Mouse (Mus musculus): ENCODE measurements around the gene Mfge8.

Gene Mfge8

GRCm38 (mm10) chr7:79148711-79149266 lies at the start of gene Mfge8:
TSS of gene Mfge8 (minus strand) at chr7:79149060.
- ATAC-seq (ENCODE audit: insufficient number of reproducible peaks, low FRiP score, low TSS enrichment), result peak; percentile 62

DNA sequence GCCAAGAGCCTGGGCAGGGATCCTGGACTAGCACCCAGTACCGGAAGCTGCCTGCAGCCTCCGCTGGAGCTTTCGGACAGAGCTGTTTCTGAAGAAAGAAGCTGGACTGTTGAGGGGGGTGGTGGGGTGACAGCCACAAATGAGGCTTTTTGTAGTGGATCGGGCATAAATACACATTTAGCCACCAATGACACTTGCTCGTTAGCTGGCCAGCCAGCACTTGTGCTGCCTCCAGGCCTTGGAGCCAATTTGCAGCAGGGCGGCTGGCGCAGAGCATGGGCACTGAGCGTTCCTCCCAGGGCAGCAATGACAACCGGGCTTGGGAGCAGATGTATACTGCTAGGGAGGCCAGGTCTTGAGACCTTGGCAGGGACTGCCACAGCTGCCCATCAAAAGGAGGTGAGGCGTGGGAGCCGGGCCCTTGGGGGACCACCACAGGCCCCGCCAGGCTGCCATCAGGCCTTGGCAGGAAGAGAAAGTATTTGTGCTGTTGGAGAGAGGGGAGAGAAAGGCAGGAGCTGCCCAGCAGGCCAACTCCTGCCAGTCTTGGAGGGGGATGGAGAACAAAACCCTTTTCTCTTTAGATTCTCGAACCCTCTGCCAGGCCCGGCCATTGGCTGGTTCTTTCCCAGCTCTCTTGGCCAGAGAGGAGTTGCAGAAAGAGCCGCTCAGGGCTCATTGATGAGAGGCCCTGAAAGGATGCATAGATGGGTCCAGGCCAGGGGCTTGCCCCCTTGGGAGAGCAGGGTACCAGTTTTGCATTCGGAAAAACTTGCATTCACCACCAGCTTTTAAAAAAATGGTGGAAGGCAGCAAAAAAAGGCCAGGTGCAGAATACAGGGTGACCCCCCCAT lies 45.9 kb upstream of the Mfge8 start:
- ATAC-seq (ENCODE audit: insufficient number of reproducible peaks, low FRiP score, low TSS enrichment), result peak; percentile 93

GRCm38 (mm10) chr7:79193936-79194335 lies 45.1 kb upstream of the Mfge8 start:
- no peak for ATAC-seq (ENCODE audit: insufficient number of reproducible peaks, low FRiP score, low TSS enrichment)

DNA sequence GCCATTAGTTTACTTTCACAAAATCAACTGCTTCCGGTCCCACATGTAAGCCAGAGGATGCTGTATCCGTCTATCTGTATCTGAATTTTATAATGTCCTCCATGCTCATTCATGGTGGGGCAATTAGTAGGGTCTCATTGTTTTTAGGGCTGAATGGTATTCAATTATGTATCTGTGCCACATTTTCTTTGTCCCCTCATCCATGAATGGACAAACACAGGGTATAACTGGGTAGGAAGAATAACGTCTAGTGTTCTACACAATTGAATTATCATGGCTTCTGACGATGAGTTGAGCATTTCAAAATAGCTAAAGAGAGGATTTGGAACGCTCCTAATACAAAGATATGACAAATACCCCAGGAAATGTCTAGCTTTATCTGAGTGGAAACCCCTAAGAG lies 42.6 kb upstream of the Mfge8 start:
- ATAC-seq (ENCODE audit: insufficient number of reproducible peaks, low FRiP score, low TSS enrichment), result no peak

- ATAC-seq (ENCODE audit: insufficient number of reproducible peaks, low FRiP score, low TSS enrichment), result no peak
These were observed 41.7 kb upstream of the Mfge8 start for GRCm38 (mm10) chr7:79190592-79190991.

- ATAC-seq (ENCODE audit: insufficient number of reproducible peaks, low FRiP score, low TSS enrichment), result no peak
These were observed 40.4 kb upstream of the Mfge8 start for GRCm38 (mm10) chr7:79189211-79189610.

GRCm38 (mm10) chr7:79187591-79187990 lies 38.7 kb upstream of the Mfge8 start:
- no peak for ATAC-seq (ENCODE audit: insufficient number of reproducible peaks, low FRiP score, low TSS enrichment)

DNA sequence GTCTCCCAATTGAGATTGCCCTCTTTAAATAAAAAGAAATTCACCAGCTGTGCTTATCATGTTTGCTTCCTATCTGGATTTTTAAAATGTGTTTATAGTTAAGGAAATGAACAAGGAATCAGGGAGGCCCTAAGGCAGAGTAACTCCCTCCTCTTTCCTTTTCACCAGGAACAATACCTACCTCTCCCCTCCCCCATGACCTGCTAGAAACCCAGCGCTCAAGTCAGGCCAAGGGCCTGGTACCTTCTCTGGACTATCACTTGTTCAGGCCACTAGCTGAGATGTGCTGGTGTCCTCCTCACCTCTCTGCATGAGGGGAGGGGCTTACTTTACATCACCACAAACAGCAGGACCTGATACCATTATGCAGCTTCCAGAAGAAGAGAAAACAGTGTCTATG lies 34.6 kb upstream of the Mfge8 start:
- ATAC-seq (ENCODE audit: insufficient number of reproducible peaks, low FRiP score, low TSS enrichment), result no peak

- ATAC-seq (ENCODE audit: insufficient number of reproducible peaks, low FRiP score, low TSS enrichment), result no peak
These were observed 24.9 kb upstream of the Mfge8 start for GRCm38 (mm10) chr7:79173800-79174199.

DNA sequence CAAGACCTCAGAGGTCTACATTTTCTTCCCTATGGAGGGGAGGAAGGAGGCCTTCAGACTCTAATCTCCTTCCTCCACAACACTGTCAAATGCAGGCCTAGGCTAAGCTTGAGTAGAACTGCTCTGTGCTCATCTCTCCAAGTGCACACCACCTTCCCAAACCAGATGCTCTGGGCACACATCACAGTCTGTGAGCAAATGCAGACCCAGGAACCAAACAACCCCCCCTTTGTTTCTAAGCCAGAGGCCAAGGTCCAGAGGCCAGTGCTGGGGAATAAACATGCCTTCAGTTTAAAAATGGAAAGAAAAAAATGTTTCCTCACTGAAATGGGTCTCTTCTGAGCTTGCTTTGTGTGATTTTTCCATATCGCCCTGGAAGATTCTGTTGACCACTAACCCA lies 22.9 kb upstream of the Mfge8 start:
- ATAC-seq (ENCODE audit: insufficient number of reproducible peaks, low FRiP score, low TSS enrichment), result no peak

DNA sequence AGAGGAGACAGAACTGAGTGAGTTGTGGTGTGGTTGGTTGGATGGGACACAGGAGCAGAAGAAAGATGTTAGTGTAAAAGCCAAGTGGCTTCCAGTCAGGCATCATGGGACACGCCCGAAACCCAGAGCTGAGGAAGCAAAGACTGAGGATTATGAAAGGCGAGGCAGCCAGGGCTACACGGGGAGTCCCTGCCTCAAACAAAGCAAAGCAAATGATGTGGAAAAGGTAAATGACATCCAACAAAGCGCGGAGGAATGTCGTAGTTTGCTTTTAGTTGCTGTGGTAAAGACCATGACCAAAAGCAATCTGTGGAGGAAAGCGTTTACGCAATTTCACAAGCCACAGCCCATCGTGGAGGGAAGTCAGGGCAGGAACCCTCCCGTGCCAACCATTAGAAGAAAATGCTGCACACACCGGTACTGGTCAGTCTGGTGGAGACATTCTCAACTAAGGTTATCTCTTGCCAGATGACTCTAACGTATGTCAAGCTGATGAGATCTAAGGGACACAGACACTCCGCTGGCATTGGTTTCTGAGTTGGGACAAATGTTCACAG lies 18.2 kb upstream of the Mfge8 start:
- no peak for ATAC-seq (ENCODE audit: insufficient number of reproducible peaks, low FRiP score, low TSS enrichment)

DNA sequence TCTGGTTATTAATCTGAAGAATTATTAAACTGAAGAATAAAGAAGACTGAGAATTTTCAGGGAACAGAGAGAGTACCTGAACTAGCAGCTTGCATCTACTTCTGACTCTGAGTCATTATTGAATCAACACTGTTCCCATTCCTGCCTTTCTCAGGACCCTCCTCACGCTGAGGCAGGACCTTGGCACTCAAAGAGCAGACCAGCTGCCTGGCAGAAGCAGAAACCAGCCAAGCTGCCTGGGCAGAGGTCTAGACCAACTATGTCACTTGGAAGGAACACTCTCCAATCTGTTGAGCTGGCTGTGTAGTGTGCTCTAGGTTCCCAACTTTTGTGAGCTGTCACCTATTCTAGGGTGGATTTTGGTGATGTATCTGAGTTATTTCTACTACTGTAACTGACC lies 10.5 kb upstream of the Mfge8 start:
- no peak for ATAC-seq (ENCODE audit: insufficient number of reproducible peaks, low FRiP score, low TSS enrichment)

DNA sequence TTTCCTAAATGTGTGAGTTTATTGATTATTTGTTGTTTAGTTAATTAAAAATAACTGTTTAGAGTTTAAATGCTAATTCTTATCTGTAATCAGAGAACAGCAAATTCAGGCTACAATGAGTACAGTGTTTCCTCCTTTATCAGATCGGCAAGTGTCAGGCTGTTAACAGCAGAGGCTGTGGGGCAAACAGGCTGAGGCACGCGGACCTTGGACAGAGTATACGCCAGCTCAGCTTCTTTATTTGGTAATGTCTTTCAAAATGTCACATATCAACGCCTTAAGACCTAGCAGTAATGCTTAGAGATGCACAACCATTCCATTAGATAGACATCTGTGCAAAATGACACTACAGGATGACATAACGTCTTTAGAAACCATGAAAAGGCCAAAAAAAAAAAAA lies 662 bp upstream of the Mfge8 start:
- no peak for ATAC-seq (ENCODE audit: insufficient number of reproducible peaks, low FRiP score, low TSS enrichment)

DNA sequence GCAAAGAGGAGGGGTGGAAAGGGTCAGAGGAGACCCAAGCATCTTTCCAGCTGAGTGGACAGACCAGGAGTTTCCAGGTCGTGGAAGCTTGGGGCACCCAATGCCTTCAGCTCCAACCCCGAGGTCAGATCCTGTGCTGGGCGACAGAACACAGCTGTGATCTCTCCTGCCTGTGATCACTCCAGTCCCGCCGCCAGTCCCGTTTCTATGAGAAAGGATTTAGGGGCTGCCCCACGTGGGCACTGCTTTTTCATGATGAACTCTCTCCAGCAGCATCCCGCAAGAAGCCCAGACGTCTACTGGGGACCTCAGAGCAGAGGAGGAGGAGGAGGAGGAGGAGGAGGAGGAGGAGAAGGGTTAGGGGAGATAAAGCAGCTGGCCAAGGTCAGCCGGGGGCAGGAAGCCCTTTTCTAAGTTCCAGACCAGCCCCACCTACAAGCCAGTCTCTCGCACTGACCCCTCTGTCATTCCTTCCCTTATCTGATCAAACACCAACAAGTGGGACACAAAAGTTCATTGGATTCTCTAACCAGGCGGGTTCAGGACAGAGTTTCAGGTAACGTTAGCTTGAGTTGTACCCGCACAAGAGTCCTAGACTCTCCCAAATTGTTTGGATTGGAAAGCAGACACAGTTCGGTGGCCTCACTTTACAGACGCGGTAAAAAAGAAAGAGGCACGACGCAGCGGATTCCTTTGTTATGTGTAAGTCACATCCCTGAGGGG lies 768 bp downstream of the Mfge8 start:
- ATAC-seq (ENCODE audit: insufficient number of reproducible peaks, low FRiP score, low TSS enrichment), result no peak

GRCm38 (mm10) chr7:79147011-79147837 lies 1.6 kb downstream of the Mfge8 start:
- ATAC-seq (ENCODE audit: insufficient number of reproducible peaks, low FRiP score, low TSS enrichment), result no peak

DNA sequence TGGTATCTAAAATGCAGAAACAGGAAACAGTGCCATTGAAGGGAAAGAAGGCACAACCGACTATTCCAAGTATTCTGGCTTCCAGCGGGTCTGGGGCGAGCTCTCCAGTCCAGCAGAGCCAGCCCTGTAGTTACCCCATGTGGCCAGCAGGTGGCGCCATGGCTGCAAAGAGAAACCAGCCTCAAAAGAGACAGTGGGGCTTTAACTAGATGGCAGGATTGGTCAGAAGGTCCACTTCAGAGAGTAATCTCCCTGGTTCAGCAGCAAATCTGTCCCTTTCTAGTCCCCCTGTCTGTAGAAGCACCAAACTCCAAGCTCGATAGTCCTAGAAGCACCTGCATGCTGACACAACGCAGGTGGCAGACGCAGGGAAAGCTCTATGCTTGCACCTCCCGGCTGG lies 8.0 kb downstream of the Mfge8 start:
- 0 out of 2 replicates have a peak, but pooled peaks have one; percentile 29 for ATAC-seq (ENCODE audit: insufficient number of reproducible peaks, low FRiP score, low TSS enrichment)

- ATAC-seq (ENCODE audit: insufficient number of reproducible peaks, low FRiP score, low TSS enrichment), result no peak
These were observed 8.8 kb downstream of the Mfge8 start for GRCm38 (mm10) chr7:79139891-79140591.

DNA sequence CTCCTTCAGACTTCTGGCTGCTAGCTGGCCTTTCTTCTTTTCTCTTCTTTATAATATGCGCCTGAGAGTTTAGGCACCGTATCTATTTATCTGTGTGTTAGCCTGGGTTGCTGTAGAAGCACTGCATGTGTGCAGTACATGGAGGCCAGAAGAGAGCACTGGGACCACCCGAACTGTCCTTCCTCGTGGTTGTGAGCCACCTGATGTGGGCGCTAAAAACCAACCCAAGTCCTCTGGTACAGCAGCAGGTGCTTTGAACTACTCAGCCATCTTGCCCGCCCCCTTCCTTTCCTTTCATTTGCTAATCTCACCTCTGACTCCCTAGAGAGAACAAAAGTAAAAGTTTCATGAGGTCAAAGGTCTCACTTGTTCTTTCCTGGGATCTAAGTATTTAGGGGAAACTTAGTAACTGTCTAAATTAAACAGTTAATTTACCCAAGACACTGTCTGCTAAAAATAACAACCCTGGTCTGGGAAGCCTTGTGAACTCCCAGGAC lies 9.5 kb downstream of the Mfge8 start:
- no peak for ATAC-seq (ENCODE audit: insufficient number of reproducible peaks, low FRiP score, low TSS enrichment)

DNA sequence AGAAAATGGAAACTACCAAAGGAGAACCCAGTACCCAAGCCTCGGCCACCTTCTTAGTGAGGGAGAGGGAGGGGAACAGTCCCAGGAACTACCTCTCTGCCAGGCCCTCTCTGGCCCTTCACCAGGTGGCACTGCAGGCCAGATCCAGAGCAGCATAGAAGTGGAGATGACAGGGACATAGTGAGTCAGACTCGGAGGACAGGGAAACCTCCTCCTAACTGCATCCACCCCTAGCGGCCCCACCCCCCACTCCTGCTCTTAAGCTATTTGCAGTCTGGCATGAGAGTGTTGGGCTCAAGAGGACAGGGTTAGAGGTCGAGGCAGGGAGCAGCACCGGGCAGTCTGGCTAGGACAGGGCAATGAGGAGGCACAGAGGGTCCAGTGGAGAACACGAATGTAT lies 15.5 kb downstream of the Mfge8 start:
- no peak for ATAC-seq (ENCODE audit: insufficient number of reproducible peaks, low FRiP score, low TSS enrichment)
